Mouse (Mus musculus): ENCODE data around the gene Coa4.

GRCm38 (mm10) chr7:100524669-100525068, 12.2 kb upstream of the Coa4 start:
- TF ChIP-seq GATA1 (IDR thresholded peaks at IDR 0.05; ENCODE audit: borderline replicate concordance, low read length) (no peak), FLI1 (IDR thresholded peaks at IDR 0.05; ENCODE audit: low read length) (no peak)

All from megakaryocyte, embryonic 14.5 days (primary cell).